Mouse (Mus musculus) CD4-positive, CD25-positive, alpha-beta regulatory T cell (primary cell): ENCODE data around the gene Gm44596. TPM values are rescaled to one million over a fixed set of nuclear protein-coding genes. Genes with fewer than 3 reads are reported as not detected.

Experiments used
- polyA plus RNA-seq: library from polyadenylated mRNA; unstranded; fragments of 100-300 nt; shearing (Covaris generic); gene quantifications from one replicate; pipeline ENCODE4 v1.2.1, GENCODE M21; 2017

The Gm44596 gene
- polyA plus RNA-seq: not detected

DNA sequence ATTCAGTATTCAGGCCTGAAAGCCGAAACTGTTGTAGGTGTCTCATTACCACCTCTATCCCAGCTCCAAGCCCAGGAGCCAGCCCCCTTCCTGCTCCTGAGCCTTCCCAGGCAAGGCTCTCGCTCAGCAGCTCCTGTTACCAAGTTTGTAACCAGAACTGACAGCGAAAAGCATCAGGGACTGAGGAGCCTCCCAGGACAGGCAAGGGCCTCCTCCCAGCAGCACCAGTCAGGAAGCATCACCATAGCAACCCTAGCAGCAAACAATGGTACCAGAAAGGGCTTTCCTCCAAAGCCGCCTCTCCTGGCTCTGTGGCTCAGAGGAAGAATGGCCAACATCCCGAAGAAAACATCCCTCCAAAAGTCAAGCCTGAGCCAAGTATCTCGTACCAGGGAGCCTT, at the start of gene Gm44596, which contains the start of gene Tex52:
TSS of gene Gm44596 (plus strand) at position 312 of the 400 bp plus-strand sequence.
TSS of gene Tex52 (plus strand) at position 265 of the 400 bp plus-strand sequence.

DNA sequence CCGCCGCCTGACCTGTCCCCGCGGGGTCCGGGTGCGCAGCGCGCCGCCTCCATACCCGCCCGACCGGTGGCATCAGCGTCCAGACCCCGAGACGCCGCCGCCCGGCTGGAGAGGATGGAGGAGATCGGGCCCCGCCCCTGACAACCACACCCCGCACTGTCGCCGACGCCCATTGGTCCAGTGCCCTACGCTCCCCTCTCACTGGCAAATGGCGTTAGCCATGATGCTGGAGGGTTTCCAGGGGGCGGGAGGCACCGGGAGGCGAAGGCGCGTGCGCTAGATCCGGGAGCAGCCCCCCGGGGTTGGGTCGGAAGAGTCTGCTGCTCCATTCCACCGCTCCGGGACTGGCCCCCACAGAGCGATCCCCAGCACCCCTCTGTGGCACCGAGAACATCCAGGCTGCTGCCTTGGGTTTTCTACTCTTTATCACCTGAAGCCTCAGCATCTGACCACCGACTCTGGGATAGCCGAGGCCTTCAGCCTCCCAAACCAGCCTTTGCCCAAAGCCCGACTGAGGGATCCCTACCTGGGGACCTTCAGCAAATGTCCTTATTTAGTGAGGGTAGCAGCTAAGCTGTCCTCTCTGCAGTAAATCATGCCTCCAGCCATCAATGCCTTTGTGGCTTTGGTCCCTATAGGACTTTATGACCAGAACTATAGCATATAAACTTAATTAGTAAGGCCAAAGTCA, 19.4 kb upstream of the Gm44596 start, which contains the start of gene Tulp3:
TSS of gene Tulp3 (minus strand) at position 126 of the 691 bp plus-strand sequence.

DNA sequence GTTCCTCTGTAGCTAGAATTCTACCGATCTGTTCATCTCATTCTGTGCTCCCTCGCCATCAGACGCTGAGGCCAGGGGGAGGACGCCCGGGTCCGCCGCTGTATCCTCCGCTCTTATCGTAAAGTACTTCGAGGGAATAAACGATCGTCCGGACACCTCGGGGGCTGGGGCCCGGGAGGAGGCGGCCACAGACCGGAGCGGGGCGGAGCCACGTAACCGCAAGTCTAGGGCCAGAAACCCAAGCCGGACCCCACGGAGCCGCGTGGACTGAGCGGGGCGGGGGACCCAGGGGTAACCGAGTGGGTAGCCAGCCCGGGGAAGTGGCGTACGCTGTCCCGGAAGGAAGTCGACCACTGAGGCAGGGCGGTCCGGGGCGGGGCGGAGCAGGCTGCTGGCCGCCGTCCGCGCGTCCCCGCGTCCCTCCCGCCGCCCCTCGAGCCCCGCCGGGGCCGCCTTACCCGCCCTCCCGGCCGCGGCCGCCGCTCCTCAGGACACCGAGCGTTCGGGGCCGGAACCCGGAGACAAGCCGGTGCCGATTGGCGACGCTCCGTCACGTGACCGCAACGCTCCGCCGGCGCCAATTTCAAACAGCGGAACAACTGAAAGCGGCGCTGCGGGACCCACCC, 12.8 kb upstream of the Gm44596 start, which contains the start of the genes Rhno1 and Foxm1:
TSS of gene Rhno1 (minus strand) at position 531 of the 626 bp plus-strand sequence.
TSS of gene Foxm1 (plus strand) at position 587 of the 626 bp plus-strand sequence.

GRCm38 (mm10) chr6:128398996-128399395, 23.7 kb downstream of the Gm44596 start, which contains the start of gene Nrip2:
Gene Nrip2 (plus strand): TSS chr6:128399296.

GRCm38 (mm10) chr6:128424269-128425019, 49.1 kb downstream of the Gm44596 start, which contains the start of gene Itfg2:
Gene Itfg2 (minus strand): TSS chr6:128424931.

DNA sequence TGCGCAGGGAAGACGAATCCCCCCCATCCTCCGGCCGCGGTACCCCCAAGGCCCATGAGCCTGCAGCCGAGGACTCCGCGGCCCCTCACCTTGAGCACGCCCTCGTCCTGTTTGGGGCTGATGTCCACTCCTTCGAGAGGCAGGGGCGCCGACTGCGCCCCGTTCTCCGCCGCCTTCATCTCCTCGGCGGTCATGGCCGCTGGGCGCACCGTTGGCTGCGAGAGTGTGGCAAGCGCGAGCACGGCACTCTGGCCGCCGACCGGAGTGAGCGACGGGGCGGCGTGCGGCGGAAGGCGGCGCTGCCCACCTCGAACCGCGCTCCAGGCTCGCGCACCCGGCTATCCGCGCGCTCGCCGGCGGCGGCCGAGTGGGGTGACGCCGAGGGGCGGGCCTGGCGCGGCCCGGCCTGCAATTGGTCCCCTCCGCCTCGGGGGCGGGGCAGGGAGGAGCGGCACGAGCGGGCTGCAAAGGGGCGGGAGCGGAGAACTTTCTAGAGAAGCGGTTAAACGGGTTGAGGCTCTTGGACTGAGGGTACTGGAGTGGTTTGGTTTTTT, 63.1 kb downstream of the Gm44596 start, which contains the start of gene Fkbp4:
TSS of gene Fkbp4 (minus strand) at position 361 of the 554 bp plus-strand sequence.

Other genes starting within 250 kb of the Gm44596 start
- 7.7 TPM for gene Tspan9, start 231.9 kb upstream of the Gm44596 start, polyA plus RNA-seq
- gene Tead4, start 74.7 kb upstream of the Gm44596 start, polyA plus RNA-seq: not detected
- 1.3 TPM for gene Tulp3, start 19.7 kb upstream of the Gm44596 start, polyA plus RNA-seq
- 61.2 TPM for gene Rhno1, start 12.6 kb upstream of the Gm44596 start, polyA plus RNA-seq
- gene Foxm1, start 12.5 kb upstream of the Gm44596 start, polyA plus RNA-seq: 3.7 TPM
- gene Tex52, start within 50 bp of the Gm44596 start, polyA plus RNA-seq: not detected
- gene Nrip2, start 23.8 kb downstream of the Gm44596 start, polyA plus RNA-seq: 1.4 TPM
- 38.7 TPM for gene Itfg2, start 49.4 kb downstream of the Gm44596 start, polyA plus RNA-seq
- gene Fkbp4, start 63.2 kb downstream of the Gm44596 start, polyA plus RNA-seq: 155 TPM
- not detected for gene Pzp, start 151.2 kb downstream of the Gm44596 start, polyA plus RNA-seq
- 0.22 TPM for gene A2ml1, start 206.1 kb downstream of the Gm44596 start, polyA plus RNA-seq
- not detected for gene Klrb1a, start 248.0 kb downstream of the Gm44596 start, polyA plus RNA-seq